Mouse (Mus musculus) adrenal gland, adult (tissue): ENCODE data around the gene Trim30a.
"Not testable (repeated sequence)": the region's sequence is repeated elsewhere in the genome, so short reads cannot be mapped to it uniquely, and the experiment has no call there.

Experiments used
- DNase-seq, 2 experiments: peaks; one replicate each; pipeline ENCODE4 v3.0.0; 2022 to 2023; ENCODE audit warnings: low spot score in 1 of 2; ENCODE audit not compliant: inconsistent age in 2 of 2

The Trim30a gene

DNA sequence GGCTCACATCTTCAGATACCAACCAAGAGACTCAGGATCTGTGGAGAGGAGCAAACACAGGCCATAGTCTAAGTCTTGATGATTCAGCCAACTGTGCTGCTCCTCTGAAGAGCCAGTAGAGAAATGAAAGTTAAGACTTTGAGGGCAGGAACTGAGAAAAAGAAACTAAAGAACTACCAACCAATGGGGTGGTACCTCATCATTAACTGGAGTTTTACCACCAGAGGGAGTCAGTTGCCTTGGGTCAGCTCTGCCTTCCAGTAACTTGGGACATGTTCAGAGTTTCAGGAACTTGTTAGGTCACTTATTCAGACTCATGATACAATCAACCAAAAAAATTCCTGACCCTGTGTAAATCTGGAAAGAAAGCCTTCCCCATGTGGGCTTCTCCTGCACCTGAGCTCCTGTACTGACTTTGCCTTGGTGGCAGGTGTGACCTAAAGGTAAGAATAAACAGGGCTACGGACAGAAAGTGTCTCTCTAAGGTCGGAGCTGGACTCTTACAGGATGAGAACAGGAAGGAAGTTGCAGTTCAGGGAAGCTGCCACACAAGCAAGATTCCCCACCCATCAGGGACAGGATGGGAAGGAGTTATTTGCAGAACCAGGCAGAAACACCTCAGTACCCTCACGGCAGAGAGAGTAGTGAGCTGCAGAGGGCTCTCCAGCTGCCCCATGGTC is at the start of gene Trim30a:
Trim30a (minus strand) TSS at position 129 of the 680 bp plus-strand sequence.
- peak; percentile 43 to 79 for DNase-seq

DNA sequence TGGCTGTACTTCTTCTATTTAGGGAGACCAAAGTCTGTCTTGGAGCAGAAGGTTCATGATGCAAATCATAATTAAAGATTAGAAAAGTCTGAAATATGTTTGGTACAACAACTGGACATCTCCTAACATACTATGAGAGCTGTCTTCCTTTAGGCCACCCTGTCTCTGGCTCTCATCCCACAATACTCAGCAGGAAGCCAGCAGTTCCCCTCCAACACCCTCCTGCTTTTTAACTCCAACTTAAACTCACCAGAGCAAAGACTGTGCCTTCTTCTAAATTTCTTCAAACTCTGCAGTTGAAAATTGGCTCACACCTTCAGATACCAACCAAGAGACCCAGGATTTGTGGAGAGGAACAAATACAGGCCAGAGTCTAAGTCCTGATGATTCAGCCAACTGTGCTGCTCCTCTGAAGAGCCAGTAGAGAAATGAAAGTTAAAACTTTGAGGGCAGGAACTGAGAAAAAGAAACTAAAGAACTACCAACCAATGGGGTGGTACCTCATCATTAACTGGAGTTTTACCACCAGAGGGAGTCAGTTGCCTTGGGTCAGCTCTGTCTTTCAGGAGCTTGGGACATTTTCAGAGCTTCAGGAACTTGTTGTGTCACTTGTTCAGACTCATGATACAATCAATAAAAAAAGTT is 42.5 kb upstream of the Trim30a start, which contains the start of gene Trim30d:
Trim30d (minus strand) TSS at position 429 of the 645 bp plus-strand sequence.
- peak; percentile 22 to 76 for DNase-seq

DNA sequence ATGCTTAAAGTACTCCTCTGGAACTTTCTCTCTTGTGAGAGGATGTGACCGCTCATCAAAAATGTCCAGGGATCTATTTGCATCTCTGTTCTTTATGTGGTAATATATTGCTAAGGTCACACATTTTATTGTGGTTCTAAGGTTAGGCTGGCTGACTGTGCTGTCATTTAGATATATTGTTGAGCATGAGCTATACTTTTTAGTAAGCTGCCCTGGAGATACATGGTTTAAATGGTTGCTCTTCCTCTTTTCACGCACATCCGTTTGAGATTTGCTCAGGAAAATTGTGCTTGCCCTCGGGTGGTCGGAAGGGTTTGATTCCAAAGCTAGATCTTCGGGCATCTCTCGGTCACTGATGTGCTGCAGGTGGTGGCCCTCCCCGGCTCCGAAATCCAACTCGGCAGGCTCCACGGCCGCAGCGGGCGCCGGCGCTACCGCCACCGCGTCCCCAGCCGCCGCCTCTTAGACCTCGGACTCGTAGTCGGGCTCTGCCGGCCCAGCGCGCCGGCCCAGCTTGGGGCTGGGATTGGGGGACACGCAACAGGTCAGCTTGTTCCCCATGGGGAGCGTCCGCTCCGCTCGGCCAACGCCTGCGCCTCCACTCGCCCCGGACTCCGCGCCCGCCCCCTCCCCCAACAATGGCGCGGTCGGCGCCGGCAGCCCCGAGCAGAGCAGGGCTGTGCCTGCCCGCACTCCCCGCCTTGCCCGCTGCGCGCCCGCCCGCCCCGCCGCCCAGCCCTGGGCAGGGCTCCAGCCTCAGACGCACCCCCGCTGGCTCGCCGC is 36.8 kb upstream of the Trim30a start:
- DNase-seq = peak; percentile 54 to 76

DNA sequence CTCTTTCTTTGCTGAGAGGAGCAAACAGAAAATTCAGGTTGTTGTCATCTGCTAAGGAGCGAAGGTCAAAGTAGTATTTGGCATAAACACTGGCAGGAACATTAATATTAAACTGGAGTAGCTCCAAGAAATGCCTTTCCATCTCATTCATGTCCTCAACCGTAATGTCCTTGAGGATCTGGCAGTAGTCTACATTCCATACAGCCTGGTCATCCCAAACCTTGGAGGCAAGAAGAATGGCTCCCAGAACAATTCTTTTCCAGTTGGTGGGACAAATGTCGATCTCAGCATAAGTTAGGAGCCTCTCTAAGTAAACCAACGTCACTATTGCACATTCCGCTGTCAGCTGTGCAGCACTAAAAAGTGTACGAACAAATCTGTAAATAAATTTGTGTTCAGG is 36.2 kb upstream of the Trim30a start:
- peak; percentile 21 to 63 for DNase-seq

DNA sequence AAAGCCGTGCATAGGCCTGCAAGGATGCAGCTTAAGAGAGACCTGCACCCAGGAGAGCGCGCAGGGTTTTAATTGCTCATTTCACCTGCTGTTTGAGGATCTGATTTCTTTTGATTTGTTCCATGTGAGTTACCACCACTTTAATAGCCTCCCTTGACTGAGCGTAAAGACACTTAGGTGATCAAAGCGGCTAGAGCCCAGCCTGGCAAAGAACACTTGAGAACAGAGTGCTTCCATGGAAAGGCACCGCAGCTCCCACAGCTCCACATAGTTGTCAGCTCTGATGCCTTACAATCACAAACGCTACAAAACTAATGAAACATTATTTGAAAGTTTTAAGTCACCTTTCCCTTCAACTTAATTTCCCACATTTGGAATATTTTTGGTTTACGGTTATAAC is 34.5 kb upstream of the Trim30a start:
- not testable (repeated sequence) for DNase-seq

DNA sequence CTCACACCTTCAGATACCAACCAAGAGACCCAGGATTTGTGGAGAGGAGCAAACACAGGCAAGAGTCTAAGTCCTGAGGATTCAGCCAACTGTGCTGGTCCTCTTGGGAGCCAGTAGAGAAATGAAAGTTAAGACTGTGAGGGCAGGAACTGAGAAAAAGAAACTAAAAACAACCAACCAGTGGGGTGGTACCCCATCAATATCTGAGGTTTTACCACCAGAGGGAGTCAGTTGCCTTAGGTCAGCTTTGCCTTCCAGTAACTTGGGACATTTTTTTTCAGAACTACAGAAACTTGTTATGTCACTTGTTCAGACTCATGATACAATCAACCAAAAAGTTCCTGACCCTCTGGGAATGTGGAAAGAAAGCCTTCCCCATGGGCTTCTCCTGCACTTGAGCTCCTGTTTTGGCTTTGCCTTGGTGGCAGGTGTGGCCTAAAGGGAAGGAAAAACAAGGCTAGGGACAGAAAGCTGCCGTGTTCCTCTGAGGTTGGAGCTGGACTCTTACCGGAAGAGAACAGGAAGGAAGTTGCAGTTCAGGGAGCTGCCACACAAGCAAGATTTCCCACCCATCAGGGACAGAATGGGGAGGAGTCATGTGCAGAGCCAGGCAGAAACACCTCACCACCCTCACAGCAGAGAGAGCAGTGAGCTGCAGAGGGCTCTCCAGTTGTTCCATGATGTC is 18.9 kb downstream of the Trim30a start:
- DNase-seq = peak; percentile 33 to 77

DNA sequence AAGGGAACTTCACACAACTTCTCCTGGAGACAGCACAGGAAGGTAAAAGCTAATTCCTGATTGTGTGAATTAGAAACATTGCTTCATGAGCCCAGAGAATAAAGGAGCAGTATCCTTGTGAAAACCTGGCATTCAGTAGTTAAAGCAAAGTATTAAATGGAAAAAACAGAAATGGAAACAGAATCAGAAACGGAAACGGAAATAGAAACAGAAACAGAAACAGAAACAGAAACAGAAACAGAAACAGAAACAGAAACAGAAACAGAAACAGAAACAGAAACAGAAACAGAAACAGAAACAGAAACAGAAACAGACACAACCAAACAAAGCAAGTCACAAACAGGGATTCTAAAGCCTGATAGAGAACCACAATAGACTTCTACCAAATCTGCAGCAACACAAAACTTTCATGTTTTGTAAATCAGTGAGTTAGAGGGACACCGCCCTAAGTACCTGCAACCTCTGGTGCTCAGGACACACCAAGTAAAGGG is 60.5 kb downstream of the Trim30a start:
- DNase-seq = no peak

DNA sequence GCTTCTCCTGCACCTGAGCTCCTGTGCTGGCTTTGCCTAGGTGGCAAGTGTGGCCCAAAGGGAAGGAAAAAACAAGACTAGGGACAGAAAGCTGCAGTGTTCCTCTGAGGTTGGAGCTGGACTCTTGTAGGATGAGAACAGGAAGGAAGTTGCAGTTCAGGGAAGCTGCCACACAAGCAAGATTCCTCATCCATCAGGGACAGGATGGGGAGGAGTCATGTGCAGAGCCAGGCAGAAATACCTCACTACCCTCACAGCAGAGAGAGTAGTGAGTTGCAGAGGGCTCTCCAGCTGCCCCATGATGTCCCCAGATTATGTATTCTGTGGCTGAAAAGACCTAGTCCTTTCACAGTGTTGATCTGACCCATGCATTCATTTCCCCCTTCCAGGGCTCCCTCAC is 63.9 kb downstream of the Trim30a start:
- DNase-seq = peak; percentile 5 to 30

DNA sequence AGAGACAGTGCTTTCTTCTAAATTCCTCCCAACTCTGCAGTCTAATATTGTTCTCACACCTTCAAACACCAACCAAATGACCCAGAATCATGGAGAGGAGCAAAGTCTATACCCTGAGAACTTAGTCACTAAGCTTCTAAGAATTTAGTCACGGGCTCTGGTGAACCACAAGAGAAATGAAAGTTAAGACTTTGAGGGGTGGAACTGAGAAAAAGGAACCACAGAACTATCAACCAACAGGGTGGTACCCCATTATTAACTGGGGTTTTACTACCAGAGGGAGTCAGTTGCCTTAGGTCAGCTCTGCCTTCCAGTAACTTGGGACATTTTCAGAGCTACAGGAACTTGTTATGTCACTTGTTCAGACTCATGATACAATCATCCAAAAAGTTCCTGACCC is 64.3 kb downstream of the Trim30a start, which contains the start of gene Trim30c:
Trim30c (minus strand) TSS at position 140 of the 400 bp plus-strand sequence.
- no peak for DNase-seq

DNA sequence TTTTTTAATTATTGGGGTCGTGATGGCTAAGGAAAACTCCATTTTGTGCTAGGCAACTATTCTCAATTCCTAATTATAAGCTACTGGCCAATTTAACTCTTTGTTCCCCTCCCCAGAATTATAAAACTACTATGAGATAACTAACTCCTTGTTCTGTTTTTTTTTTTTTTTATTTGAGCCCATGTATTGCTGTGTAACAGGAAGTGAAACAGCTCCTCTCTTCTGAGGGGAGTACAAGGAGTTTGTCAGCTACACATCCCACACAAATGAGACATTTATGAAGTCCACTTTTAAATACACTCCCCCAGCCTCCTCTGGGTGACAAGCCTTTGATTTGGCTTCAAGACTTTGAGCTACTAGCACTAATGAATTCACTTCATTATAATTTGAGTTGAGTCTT is 66.5 kb downstream of the Trim30a start:
- no peak for DNase-seq

DNA sequence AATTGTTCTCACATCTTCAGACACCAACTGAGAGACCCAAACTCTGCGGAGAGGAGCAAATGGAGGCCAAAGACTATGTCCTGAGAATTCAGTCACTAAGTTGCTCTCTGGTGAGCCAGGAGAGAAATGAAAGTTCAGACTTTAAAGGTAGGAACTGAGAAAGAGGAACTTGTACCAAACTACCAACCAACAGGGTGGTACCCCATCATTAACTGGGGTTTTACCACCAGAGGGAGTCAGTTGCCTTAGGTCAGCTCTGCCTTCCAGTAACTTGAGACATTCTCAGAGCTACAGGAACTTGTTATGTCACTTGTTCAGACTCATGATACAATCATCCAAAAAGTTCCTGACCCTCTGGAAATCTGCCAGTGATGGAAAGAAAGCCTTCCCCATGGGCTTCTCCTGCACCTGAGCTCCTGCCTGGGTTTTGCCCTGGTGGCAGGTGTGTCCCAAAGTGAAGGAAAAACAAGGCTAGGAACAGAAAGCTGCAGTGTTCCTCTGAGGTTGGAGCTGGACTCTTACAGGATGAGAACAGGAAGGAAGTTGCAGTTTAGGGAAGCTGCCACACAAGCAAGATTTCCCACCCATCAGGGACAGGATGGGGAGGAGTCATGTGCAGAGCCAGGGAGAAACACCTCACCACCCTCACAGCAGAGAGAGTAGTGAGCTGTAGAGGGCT is 95.1 kb downstream of the Trim30a start, which contains the start of gene Trim30b:
Trim30b (minus strand) TSS at position 149 of the 679 bp plus-strand sequence.
- DNase-seq = peak; percentile 11 to 59

DNA sequence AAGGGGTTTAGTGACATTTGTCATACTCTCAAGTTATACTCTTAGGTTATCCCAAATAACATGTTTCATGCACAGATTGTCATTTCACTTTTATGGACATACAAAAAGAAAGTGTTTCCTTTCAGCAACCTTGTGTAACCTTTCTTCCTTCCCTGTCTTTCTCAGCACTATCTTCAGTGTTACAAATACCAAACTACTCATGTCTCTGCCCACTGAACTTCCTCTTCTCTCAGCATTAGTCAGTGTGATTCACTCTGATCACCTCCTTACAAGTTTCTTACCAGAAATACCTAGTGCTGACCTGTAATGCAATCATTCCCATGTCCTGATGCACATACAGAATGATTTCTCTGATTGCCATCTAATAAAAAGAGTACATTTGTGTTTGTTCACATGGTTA is 98.7 kb downstream of the Trim30a start:
- no peak for DNase-seq
